In the genomic region with DNA sequence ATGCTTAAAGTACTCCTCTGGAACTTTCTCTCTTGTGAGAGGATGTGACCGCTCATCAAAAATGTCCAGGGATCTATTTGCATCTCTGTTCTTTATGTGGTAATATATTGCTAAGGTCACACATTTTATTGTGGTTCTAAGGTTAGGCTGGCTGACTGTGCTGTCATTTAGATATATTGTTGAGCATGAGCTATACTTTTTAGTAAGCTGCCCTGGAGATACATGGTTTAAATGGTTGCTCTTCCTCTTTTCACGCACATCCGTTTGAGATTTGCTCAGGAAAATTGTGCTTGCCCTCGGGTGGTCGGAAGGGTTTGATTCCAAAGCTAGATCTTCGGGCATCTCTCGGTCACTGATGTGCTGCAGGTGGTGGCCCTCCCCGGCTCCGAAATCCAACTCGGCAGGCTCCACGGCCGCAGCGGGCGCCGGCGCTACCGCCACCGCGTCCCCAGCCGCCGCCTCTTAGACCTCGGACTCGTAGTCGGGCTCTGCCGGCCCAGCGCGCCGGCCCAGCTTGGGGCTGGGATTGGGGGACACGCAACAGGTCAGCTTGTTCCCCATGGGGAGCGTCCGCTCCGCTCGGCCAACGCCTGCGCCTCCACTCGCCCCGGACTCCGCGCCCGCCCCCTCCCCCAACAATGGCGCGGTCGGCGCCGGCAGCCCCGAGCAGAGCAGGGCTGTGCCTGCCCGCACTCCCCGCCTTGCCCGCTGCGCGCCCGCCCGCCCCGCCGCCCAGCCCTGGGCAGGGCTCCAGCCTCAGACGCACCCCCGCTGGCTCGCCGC, we compare ENCODE assay signal across 9 mouse cellular contexts. TPM values are rescaled to one million over a fixed set of nuclear protein-coding genes. Genes with fewer than 3 reads are reported as not detected.
DNase-seq lines count a peak whose midpoint lies in the region; ATAC-seq and TF ChIP-seq lines count a peak whose summit lies in the region.
"Had no signal": no experiment of that assay in that cellular context is flagged by ENCODE, and none has a peak within 500 bp of the region (broad histone marks: within the 10 kb centered on the region; RNA-seq: fewer than 3 reads in every experiment).

No protein-coding gene starts in this region.

- no peak for TF ChIP-seq POLR2A in spleen, adult 2 months (IDR thresholded peaks at IDR 0.05; ENCODE audit: low read depth, low read length)

- no peaks in the 10 kb centered on the region for H3K27me3 ChIP-seq in spleen, adult 2 months (ENCODE audit: control insufficient read depth, insufficient read depth, low read length)
- no peaks in the 10 kb centered on the region for H3K27me3 ChIP-seq in forebrain, embryonic 15.5 days
- peaks cover 7% of the 10 kb centered on the region for H3K27me3 ChIP-seq in midbrain, embryonic 12.5 days
- H3K27me3 ChIP-seq: megakaryocyte, embryonic 14.5 days had no signal

- H3K4me2 ChIP-seq in forebrain, embryonic 15.5 days (replicated peaks): peak overlapping the region; percentile 55
- H3K4me2 ChIP-seq in midbrain, embryonic 12.5 days (replicated peaks): peak overlapping the region; percentile 61

- no peak for DNase-seq in spleen, adult 2 months (ENCODE audit: low read depth in 1 of 2, low spot score in 2 of 2)
- no peak for DNase-seq in spleen, postnatal 4 days (ENCODE audit: low spot score in 2 of 2)
- DNase-seq in kidney, postnatal 10 days: peak; percentile 6
- no peak for DNase-seq in cerebellum, postnatal 14 days
- no peak for DNase-seq in thymus, postnatal 25 days
- DNase-seq in layer of hippocampus, adult 9-10 months (ENCODE audit: low spot score): no peak

- 33% methylated on average over 59 of the region's 59 CpGs for WGBS in spleen, adult 2 months
- WGBS in forebrain, embryonic 15.5 days: 3% methylated on average over 59 of the region's 59 CpGs
- WGBS in midbrain, embryonic 12.5 days: 3% methylated on average over 52 of the region's 59 CpGs

- H3K4me1 ChIP-seq in spleen, adult 2 months (ENCODE audit: control insufficient read depth, insufficient read depth, insufficient read length): peaks cover 1% of the 10 kb centered on the region; the same call in 1 of the 2 replicates
- H3K4me1 ChIP-seq in forebrain, embryonic 15.5 days: no peaks in the 10 kb centered on the region
- H3K4me1 ChIP-seq in midbrain, embryonic 12.5 days: no peaks in the 10 kb centered on the region
- H3K4me1 ChIP-seq: megakaryocyte, embryonic 14.5 days had no signal

- H3K36me3 ChIP-seq in spleen, adult 2 months (ENCODE audit: control insufficient read depth, insufficient read depth, low read length): no peaks in the 10 kb centered on the region
- no peaks in the 10 kb centered on the region for H3K36me3 ChIP-seq in forebrain, embryonic 15.5 days
- H3K36me3 ChIP-seq in midbrain, embryonic 12.5 days: no peaks in the 10 kb centered on the region

- no peaks in the 10 kb centered on the region for H3K9me3 ChIP-seq in forebrain, embryonic 15.5 days
- H3K9me3 ChIP-seq in midbrain, embryonic 12.5 days: no peaks in the 10 kb centered on the region

- TF ChIP-seq CTCF in spleen, adult 2 months (IDR thresholded peaks at IDR 0.05; ENCODE audit: extremely low read depth, insufficient read depth, insufficient read length, insufficient replicate concordance): no peak

- peak; percentile 94 for ATAC-seq in forebrain, embryonic 15.5 days (replicated peaks)
- peak; percentile 98 for ATAC-seq in midbrain, embryonic 12.5 days (ENCODE audit: low FRiP score, low read depth)

- H3K4me3 ChIP-seq in spleen, adult 2 months (ENCODE audit: extremely low read depth, insufficient read depth, insufficient read length): peak overlapping the region; percentile 51; the same call in 1 of the 2 replicates
- H3K4me3 ChIP-seq in forebrain, embryonic 15.5 days: peak overlapping the region; percentile 44
- H3K4me3 ChIP-seq in midbrain, embryonic 12.5 days: peak overlapping the region; percentile 51
- H3K4me3 ChIP-seq: megakaryocyte, embryonic 14.5 days had no signal

- H3K27ac ChIP-seq in spleen, adult 2 months (ENCODE audit: insufficient read depth, low read length): peak overlapping the region; percentile 46; the same call in 1 of the 2 replicates
- H3K27ac ChIP-seq in forebrain, embryonic 15.5 days (replicated peaks): no peak overlapping the region
- no peak overlapping the region for H3K27ac ChIP-seq in midbrain, embryonic 12.5 days (replicated peaks)

- H3K9ac ChIP-seq in forebrain, embryonic 15.5 days (replicated peaks): 0 out of 2 replicates have a peak overlapping the region, but pooled peaks have one; percentile 3
- H3K9ac ChIP-seq in midbrain, embryonic 12.5 days (replicated peaks): peak overlapping the region; percentile 47; the same call in 1 of the 2 replicates

RNA-seq across cellular contexts. Expression of a gene that starts 5.9 kb away (rescaled TPM):
- 2.8 and 2.9 TPM in 2 replicates for polyA plus RNA-seq in spleen, adult 2 months (2012; rRNA removed)
- 0.14 and 0.28 TPM in 2 replicates for polyA plus RNA-seq in forebrain, embryonic 15.5 days (2015; fragmentation: Nextera tagmentation; extraction: Ambion mirVana)
- 0.30 and 0.42 TPM in 2 replicates for polyA plus RNA-seq in midbrain, embryonic 12.5 days (2016; fragmentation: Nextera tagmentation; extraction: Ambion mirVana)

RNA-seq across cellular contexts. Expression of a gene that starts 36.8 kb away (rescaled TPM):
- polyA plus RNA-seq in spleen, adult 2 months (2012; rRNA removed): 8.1 and 8.8 TPM in 2 replicates
- 0.41 and 0.43 TPM in 2 replicates for polyA plus RNA-seq in forebrain, embryonic 15.5 days (2015; fragmentation: Nextera tagmentation; extraction: Ambion mirVana)
- 0.56 and 0.94 TPM in 2 replicates for polyA plus RNA-seq in midbrain, embryonic 12.5 days (2016; fragmentation: Nextera tagmentation; extraction: Ambion mirVana)

RNA-seq across cellular contexts. Expression of a gene that starts 48.2 kb away (rescaled TPM):
- not detected in 2 replicates for polyA plus RNA-seq in spleen, adult 2 months (2012; rRNA removed)
- not detected in 2 replicates for polyA plus RNA-seq in forebrain, embryonic 15.5 days (2015; fragmentation: Nextera tagmentation; extraction: Ambion mirVana)
- not detected in 2 replicates for polyA plus RNA-seq in midbrain, embryonic 12.5 days (2016; fragmentation: Nextera tagmentation; extraction: Ambion mirVana)

RNA-seq across cellular contexts. Expression of a gene that starts 58.9 kb away (rescaled TPM):
- polyA plus RNA-seq in spleen, adult 2 months (2012; rRNA removed): not detected in 2 replicates
- polyA plus RNA-seq in forebrain, embryonic 15.5 days (2015; fragmentation: Nextera tagmentation; extraction: Ambion mirVana): not detected in 2 replicates
- not detected in 2 replicates for polyA plus RNA-seq in midbrain, embryonic 12.5 days (2016; fragmentation: Nextera tagmentation; extraction: Ambion mirVana)
